Mouse (Mus musculus) liver, adult 2 months (tissue): ENCODE results near the gene Wdr66. TPM values are rescaled to one million over a fixed set of nuclear protein-coding genes. Genes with fewer than 3 reads are reported as not detected.
A peak's percentile ranks its signal among the peaks of the same experiment; 100 is the strongest.
"Not testable (repeated sequence)": the region's sequence is repeated elsewhere in the genome, so short reads cannot be mapped to it uniquely, and the experiment has no call there.

Experiments
- DNase-seq: peaks from one replicate; pipeline ENCODE4 v3.0.0-alpha.2; 2011; ENCODE audit warnings: low read depth, low spot score; ENCODE audit errors: extremely low read depth
- H3K27ac ChIP-seq: fragments of 200-500 bp; replicated peaks from 2 replicates; pipeline ENCODE4 v1.5.1; 2012; ENCODE audit warnings: low read depth, mild to moderate bottlenecking, control low read depth, inconsistent platforms, low read length; ENCODE audit not compliant: insufficient read depth
- H3K27me3 ChIP-seq: fragments of 200-500 bp; 2 replicates; pipeline ENCODE4 v1.6.1; 2012; ENCODE audit warnings: mild to moderate bottlenecking, moderate library complexity, low read length, inconsistent platforms; ENCODE audit not compliant: control insufficient read depth, insufficient read depth
- H3K36me3 ChIP-seq: fragments of 200-500 bp; 2 replicates; pipeline ENCODE4 v1.6.1; 2012; ENCODE audit warnings: low read length, inconsistent platforms; ENCODE audit not compliant: control insufficient read depth, insufficient read depth
- H3K4me1 ChIP-seq: fragments of 200-500 bp; 2 replicates; pipeline ENCODE4 v1.6.1; 2011; ENCODE audit warnings: low read length; ENCODE audit not compliant: control insufficient read depth, insufficient read depth
- H3K4me3 ChIP-seq: fragments of 200-500 bp; 2 replicates; pipeline ENCODE4 v1.5.1; 2011; ENCODE audit warnings: low read depth, mild to moderate bottlenecking, control low read depth, low read length, moderate library complexity; ENCODE audit not compliant: insufficient read depth
- H3K79me2 ChIP-seq: fragments of 200-500 bp; 2 replicates; pipeline ENCODE4 v1.6.1; 2012; ENCODE audit warnings: inconsistent platforms, mild to moderate bottlenecking, low read length, moderate library complexity; ENCODE audit not compliant: control insufficient read depth, insufficient read depth
- H3K9ac ChIP-seq: fragments of 200-500 bp; 2 replicates; pipeline ENCODE4 v1.6.1; 2012; ENCODE audit warnings: low read depth, mild to moderate bottlenecking, control low read depth, inconsistent platforms, low read length
- CTCF ChIP-seq: fragments of 200-500 bp; IDR thresholded peaks from 2 replicates; pipeline ENCODE4 v1.5.1; 2011; ENCODE audit warnings: low read depth, low read length, control low read depth
- POLR2A ChIP-seq: fragments of 200-500 bp; IDR thresholded peaks from 2 replicates; pipeline ENCODE4 v1.6.1; 2011; ENCODE audit warnings: low read length, control low read depth; ENCODE audit not compliant: insufficient read depth; ENCODE audit errors: extremely low read depth
- whole genome bisulfite sequencing: fragments of 180-500 bp; shearing (Covaris S2); methylation state at CpG from one replicate; pipeline ENCODE4 v1.1.7; 2018; 5-methylcytosine and 5-hydroxymethylcytosine counted together
- polyA plus RNA-seq: library from polyadenylated mRNA; depleted of rRNA; stranded (reverse); fragments of >200 nt; gene quantifications from 2 replicates; pipeline ENCODE4 v1.2.3, GENCODE M21; 2012; rRNA removed
- total RNA-seq: library from RNA; depleted of rRNA; stranded (reverse); fragments of >200 nt; gene quantifications from 2 replicates; pipeline ENCODE4 v1.2.3, GENCODE M21; 2014; rRNA removed

Wdr66 gene
- total RNA-seq (0.37 and 0.60 TPM in 2 replicates), polyA plus RNA-seq (0.35 and 0.60 TPM in 2 replicates)

DNA sequence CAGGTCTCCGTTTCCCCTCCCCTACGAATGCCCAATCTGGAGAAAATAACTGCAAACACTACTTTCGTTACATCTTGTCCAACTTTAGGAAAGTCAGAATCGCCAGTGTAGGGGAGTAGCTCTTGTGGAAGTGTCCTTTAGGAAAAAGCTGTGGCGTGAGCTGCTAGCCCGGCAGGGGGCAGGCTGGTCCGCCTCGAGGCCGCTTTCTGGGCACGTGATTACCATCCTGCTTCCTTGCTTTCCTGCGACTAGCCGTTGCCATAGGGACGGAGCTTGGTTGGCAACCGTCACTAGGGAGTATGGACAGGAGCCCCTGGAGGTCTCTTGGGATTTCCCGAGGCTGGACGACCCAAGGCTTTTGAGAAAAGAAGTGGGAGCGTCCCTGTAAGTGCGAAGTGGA, at the start of gene Wdr66:
Gene Wdr66 (plus strand): TSS at position 269 of the 400 bp plus-strand sequence.
- Histone ChIP-seq H3K9ac (no peak within 1 kb of the TSS), H3K4me3 (no peak within 1 kb of the TSS), H3K79me2 (no peaks in the 10 kb centered on the region), H3K4me1 (no peaks in the 10 kb centered on the region), H3K27ac (no peak within 1 kb of the TSS), H3K27me3 (no peaks in the 10 kb centered on the region), H3K36me3 (peaks cover 8% of the 10 kb centered on the region; the same call in 1 of the 2 replicates)
- 9% methylated on average over 18 of the region's 18 CpGs for WGBS
- peak; percentile 49 for DNase-seq
- TF ChIP-seq POLR2A (no peak), CTCF (peak; percentile 81)

DNA sequence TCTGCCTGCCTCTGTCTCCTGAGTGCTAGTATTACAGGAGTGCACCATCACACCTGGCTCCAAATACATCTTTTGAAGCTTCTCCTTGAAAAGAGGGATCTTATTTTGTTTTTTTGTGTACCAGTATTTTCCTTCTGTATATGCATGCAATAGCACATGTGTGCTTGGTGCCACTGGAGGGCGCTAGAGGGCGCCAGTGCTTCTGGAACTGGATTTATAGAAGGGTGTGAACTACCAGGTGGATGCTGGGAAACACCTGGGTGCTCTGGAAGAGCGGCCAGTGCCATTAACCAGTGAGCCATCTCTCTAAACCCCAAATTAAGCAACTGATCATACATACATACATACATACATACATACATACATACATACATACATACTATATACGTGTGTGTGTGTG, 49.1 kb upstream of the Wdr66 start:
- not testable (repeated sequence) for H3K79me2 ChIP-seq, H3K9ac ChIP-seq, H3K4me3 ChIP-seq, DNase-seq, H3K36me3 ChIP-seq, H3K27me3 ChIP-seq
- TF ChIP-seq CTCF = 0 out of 2 replicates have a peak, but pooled peaks have one; percentile 11
- 64% methylated on average over 4 of the region's 4 CpGs for WGBS
- H3K27ac ChIP-seq = peak overlapping the region; percentile 76; the same call in 1 of the 2 replicates
- peaks cover 12% of the 10 kb centered on the region for H3K4me1 ChIP-seq

GRCm38 (mm10) chr5:123203591-123203990, 48.3 kb upstream of the Wdr66 start:
- not testable (repeated sequence) for H3K27me3 ChIP-seq, H3K4me3 ChIP-seq, H3K9ac ChIP-seq, H3K79me2 ChIP-seq, H3K36me3 ChIP-seq, H3K4me1 ChIP-seq
- peak overlapping the region; percentile 76 for H3K27ac ChIP-seq
- peak; percentile 90 for DNase-seq
- 35% methylated on average over 7 of the region's 7 CpGs for WGBS

- 49% methylated on average over 4 of the region's 5 CpGs for WGBS
- not testable (repeated sequence) for H3K79me2 ChIP-seq, H3K27me3 ChIP-seq, H3K36me3 ChIP-seq, H3K4me3 ChIP-seq, H3K9ac ChIP-seq, DNase-seq
- Histone ChIP-seq H3K27ac (peak overlapping the region; percentile 59), H3K4me1 (peaks cover 11% of the 10 kb centered on the region)
These were observed 29.4 kb upstream of the Wdr66 start for GRCm38 (mm10) chr5:123222346-123223050.

GRCm38 (mm10) chr5:123223051-123223410, 28.9 kb upstream of the Wdr66 start:
- TF ChIP-seq CTCF (no peak), POLR2A (no peak)
- H3K9ac ChIP-seq = no peak overlapping the region
- H3K27me3 ChIP-seq = no peaks in the 10 kb centered on the region
- H3K4me3 ChIP-seq = no peak overlapping the region
- WGBS = 21% methylated on average over 4 of the region's 4 CpGs
- H3K79me2 ChIP-seq = no peaks in the 10 kb centered on the region
- DNase-seq = peak; percentile 92
- H3K4me1 ChIP-seq = peaks cover 11% of the 10 kb centered on the region
- peak overlapping the region; percentile 59 for H3K27ac ChIP-seq
- no peaks in the 10 kb centered on the region for H3K36me3 ChIP-seq

GRCm38 (mm10) chr5:123223861-123224260, 28.0 kb upstream of the Wdr66 start:
- not testable (repeated sequence) for H3K4me3 ChIP-seq, DNase-seq, H3K27me3 ChIP-seq, H3K36me3 ChIP-seq, H3K9ac ChIP-seq, H3K79me2 ChIP-seq
- Histone ChIP-seq H3K27ac (peak overlapping the region; percentile 87), H3K4me1 (peaks cover 13% of the 10 kb centered on the region)
- 0 out of 2 replicates have a peak, but pooled peaks have one; percentile 12 for TF ChIP-seq CTCF
- 73% methylated on average over 6 of the region's 6 CpGs for WGBS
